Mouse (Mus musculus) heart, postnatal 25 days (tissue): ENCODE measurements around the gene Izumo2. TPM values are rescaled to one million over a fixed set of nuclear protein-coding genes. Genes with fewer than 3 reads are reported as not detected.

ENCODE experiments used
- DNase-seq: peaks from one replicate; pipeline ENCODE4 v3.0.0; 2022; ENCODE audit warnings: low spot score
- intact Hi-C: fragments of 180-260 bp; cut with DNase I; formaldehyde crosslinking; loops from one replicate; pipeline ENCODE4 v1.15.1; 2025
- total RNA-seq, 2 experiments: library from RNA; stranded (reverse); gene quantifications; 2 replicates each; pipeline ENCODE4 v1.2.3; 2021

Izumo2 gene
- total RNA-seq, result not detected

GRCm38 (mm10) chr7:44708574-44708973, at the start of gene Izumo2:
Gene Izumo2, plus strand, starts transcription at chr7:44708742.
- intact Hi-C loops, result no loop called here
- DNase-seq, result no peak

- DNase-seq, result no peak
- intact Hi-C loops, result no loop called here
Observed at GRCm38 (mm10) chr7:44661219-44661618, 47.3 kb upstream of the Izumo2 start.

- DNase-seq, result no peak
- intact Hi-C loops, result no loop called here
Observed at GRCm38 (mm10) chr7:44662168-44662567, 46.4 kb upstream of the Izumo2 start.

- intact Hi-C loops, result no loop called here
Observed at GRCm38 (mm10) chr7:44662569-44662968, 46.0 kb upstream of the Izumo2 start.

GRCm38 (mm10) chr7:44663546-44663945, 45.0 kb upstream of the Izumo2 start:
- intact Hi-C loops, result no loop called here
- DNase-seq, result no peak

More at GRCm38 (mm10) chr7:44662569-44662968, 46.0 kb upstream of the Izumo2 start:
- no peak for DNase-seq

DNA sequence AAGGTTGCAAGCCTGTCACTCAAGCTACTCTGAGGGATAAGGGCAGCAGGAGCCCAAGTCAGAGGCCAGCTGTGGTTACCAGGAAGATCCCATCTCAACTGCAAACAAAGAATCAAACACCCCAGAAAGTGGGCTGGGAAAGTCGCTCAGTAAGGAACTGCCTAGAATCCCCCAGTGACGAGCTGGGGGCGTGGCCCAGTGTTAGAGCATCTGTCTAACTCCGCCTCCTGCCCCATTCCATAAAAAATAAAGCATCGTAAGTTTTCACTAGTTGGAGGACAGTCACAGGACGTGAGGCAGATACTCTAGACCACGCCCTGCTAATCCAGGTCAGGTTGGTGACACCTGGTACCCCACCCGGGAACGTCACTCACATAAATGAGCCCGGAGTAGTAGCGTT, 43.8 kb upstream of the Izumo2 start:
- intact Hi-C loops, result loop anchor here (5.0 kb wide), 1 partner anchor 38 kb away; no protein-coding TSS in a partner anchor
- DNase-seq, result no peak

- DNase-seq, result no peak
- intact Hi-C loops, result loop anchor here (5.0 kb wide), 1 partner anchor 36 kb away; no protein-coding TSS in a partner anchor
Observed at GRCm38 (mm10) chr7:44666462-44666861, 42.1 kb upstream of the Izumo2 start.

DNA sequence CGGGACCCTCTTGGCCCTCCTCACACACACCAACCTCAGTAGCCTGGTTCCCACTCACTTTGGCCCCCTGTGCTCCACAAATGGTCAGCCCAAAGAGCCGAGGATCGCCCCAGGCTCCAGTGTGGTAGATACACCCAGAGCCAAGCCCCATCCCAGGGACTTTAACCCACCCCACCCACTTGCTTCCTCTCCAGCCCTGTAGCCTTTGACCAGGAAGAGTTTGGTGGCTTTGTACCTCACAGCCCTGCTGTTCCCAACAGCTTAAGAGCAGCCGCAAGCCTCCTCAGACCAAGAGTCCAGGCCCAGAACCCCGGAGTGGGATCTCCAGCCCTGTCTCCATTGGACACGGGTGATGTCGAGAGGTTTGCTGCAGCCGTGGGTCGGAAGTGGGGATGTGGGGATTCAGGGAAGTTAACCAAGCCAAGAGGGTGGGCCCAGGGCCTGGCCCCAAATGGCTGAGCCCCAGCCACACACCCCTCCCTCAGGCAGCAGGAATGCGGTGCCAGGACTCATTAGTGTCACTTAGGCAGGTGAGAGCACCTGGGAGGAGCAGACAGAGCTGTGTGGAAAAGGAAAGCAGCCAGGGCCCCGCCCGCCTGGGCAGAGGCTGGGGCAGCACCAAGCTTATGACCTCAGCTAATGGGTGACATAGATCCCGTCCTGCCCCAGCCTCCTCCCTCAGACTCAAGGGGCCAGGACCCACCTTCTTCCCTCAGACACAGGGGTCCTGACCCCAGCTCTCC, 40.4 kb upstream of the Izumo2 start:
- intact Hi-C loops, result loop anchor here (5.0 kb wide), 1 partner anchor 34 kb away; no protein-coding TSS in a partner anchor
- no peak for DNase-seq

- DNase-seq, result no peak
- intact Hi-C loops, result loop anchor here (5.0 kb wide), 1 partner anchor 33 kb away; no protein-coding TSS in a partner anchor
Observed at GRCm38 (mm10) chr7:44669103-44669502, 39.4 kb upstream of the Izumo2 start.

GRCm38 (mm10) chr7:44670803-44671202, 37.7 kb upstream of the Izumo2 start, which contains the start of gene Myh14:
Gene Myh14, minus strand, starts transcription at chr7:44670843.
- peak; percentile 74 for DNase-seq

GRCm38 (mm10) chr7:44672193-44672592, 36.3 kb upstream of the Izumo2 start:
- no peak for DNase-seq
- intact Hi-C loops, result no loop called here

More at GRCm38 (mm10) chr7:44670803-44671202, 37.7 kb upstream of the Izumo2 start, which contains the start of gene Myh14:
- intact Hi-C loops, result no loop called here

DNA sequence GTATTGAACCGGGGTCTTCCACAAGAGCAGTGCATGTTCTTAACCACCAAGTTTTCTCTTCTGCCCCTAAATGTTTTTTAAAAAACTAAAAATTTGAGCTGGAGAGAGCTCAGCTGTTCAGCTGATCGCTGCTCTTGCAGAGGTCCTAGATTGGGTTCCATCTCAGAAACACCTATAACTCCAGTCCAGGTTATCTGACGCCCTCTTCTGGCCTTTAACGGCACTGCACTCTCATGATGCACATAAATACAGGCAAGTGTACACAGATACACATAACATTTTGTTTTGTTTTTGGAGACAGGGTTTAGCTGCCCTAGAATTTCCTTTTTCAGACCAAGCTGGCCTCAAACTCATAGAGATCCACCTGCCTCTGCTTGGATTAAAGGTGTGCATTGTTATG, 34.0 kb upstream of the Izumo2 start:
- no peak for DNase-seq
- intact Hi-C loops, result no loop called here

- intact Hi-C loops, result no loop called here
- no peak for DNase-seq
Observed at GRCm38 (mm10) chr7:44675171-44675570, 33.4 kb upstream of the Izumo2 start.

GRCm38 (mm10) chr7:44676126-44676525, 32.4 kb upstream of the Izumo2 start:
- intact Hi-C loops, result no loop called here

DNA sequence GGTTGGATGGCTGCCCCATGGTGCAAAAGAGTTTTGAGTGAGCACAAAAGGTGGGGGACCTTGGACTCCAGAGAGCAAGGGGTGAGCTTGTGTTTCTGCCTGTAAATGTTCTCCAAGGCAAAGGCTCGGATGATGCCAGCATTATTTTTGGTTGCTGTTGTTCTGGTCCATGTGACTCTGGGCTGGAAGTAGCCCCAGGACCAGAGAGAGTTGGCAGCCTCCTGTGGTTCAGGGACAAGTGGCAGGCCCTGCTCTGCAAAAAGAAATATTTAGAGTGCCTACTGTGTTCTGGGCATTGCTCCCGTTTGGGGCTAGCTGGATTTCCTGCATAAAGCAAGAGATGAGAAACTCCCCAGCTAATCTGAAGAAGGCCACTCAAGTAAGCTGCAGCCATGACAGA, 31.9 kb upstream of the Izumo2 start:
- peak; percentile 32 for DNase-seq
- intact Hi-C loops, result no loop called here

More at GRCm38 (mm10) chr7:44676126-44676525, 32.4 kb upstream of the Izumo2 start:
- DNase-seq, result no peak

GRCm38 (mm10) chr7:44683656-44684055, 24.9 kb upstream of the Izumo2 start:
- peak; percentile 26 for DNase-seq

DNA sequence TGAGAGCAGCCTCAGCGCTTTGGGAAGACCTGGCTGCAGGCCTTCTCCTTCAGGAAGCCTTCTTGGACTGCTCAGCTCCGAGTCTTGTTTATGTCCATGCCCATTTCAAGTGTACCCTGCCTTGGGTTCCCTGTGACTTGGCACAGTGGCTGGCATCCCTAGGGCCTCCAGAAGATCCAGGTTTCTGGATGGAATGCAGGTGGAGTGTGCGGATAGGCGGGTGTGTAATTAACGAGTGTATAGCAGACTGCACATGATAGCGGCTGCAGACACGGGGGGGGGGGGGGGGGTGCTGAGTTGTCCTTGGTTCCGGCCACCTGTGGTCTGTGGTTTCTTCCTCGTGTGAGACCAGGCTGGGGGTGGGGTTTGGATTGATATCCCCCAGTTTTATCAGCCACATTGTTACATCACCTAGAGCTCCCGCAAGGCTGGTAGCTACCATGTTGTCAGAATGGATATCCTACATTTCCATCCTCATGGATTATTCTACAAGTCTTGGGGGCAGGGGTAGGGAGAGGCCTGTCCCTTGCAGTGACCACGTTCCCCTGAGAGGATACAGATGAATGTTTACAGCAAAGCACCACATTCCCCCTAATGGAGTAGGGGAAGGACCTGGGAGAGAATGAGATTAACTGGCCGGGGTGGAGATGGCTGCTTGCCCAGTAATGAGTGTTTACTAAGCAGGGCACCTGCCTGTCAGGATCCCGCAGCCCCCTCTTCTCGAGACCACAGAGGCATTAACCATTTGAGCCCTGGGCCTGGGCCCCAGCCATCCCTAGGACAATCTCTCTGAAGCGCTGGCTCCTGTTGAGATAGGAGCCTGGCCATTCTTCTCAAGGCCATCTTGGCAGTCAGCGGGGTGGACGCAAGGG, 22.8 kb upstream of the Izumo2 start:
- no peak for DNase-seq
- intact Hi-C loops, result no loop called here

More at GRCm38 (mm10) chr7:44683656-44684055, 24.9 kb upstream of the Izumo2 start:
- intact Hi-C loops, result no loop called here

GRCm38 (mm10) chr7:44688890-44689289, 19.7 kb upstream of the Izumo2 start:
- DNase-seq, result no peak
- intact Hi-C loops, result no loop called here

DNA sequence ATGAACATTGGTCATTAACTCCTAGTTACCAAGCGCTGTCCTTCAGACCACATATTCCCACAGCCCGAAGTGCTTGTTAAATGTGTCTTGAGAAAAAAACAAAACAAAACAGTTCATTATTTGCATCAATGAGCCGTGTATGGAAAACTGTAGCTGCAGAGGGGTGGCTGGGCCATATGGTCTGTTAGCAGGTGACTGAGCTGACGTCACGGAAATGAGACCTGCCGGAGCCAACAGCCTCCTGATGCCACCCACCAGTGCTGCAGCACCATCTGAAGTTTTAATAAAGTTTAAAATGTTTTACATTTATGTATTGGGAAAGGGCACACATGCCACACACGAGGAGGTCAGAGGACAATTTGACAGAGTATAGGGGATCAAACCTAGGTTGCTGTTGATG, 19.2 kb upstream of the Izumo2 start:
- DNase-seq, result no peak
- intact Hi-C loops, result no loop called here

GRCm38 (mm10) chr7:44693427-44694175, 14.9 kb upstream of the Izumo2 start:
- no peak for DNase-seq
- intact Hi-C loops, result no loop called here
